Mouse (Mus musculus) liver, postnatal 0 days (tissue): ENCODE data around the gene Nr6a1.

ENCODE experiments used
- CTCF ChIP-seq: sonication (generic); IDR thresholded peaks from 2 replicates; pipeline ENCODE4 v1.5.1; 2016; ENCODE audit warnings: antibody characterized with exemption, low read depth
- EP300 ChIP-seq: IDR thresholded peaks from 2 replicates; pipeline ENCODE4 v1.6.1; 2016; ENCODE audit warnings: antibody characterized with exemption, low read depth, mild to moderate bottlenecking

DNA sequence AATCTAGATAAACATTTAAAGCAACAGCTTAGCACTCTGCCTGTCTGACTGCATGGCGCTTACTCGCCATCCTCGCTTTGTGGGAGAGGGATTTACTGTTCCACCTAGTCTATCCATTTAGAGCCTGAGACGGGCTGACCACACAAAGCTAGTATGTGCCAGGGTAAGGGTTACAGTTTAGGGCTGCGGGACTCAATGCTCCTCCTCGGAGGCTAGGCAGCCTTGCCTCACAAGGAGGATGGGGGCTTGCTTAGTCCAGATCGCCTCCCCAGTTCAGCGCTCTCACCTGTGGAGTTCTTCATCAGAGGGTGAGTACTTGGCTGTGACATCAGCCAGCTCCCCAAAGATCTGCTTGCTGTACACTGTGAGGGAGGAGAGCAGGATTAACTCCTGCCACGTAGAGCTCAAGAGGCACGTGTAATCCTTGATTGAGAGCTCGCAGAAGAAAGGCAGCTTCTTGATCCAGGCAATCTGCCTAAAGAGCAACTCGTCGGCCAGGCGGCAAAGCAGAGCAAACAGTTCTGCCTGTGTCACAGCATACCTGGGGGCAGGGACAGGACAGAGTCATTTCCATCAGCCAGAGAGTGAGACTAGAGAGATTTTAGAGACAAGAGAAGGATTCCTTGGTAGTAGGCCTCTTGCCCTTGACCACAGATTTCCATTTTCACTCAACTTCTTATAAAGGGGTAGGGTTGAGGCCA is 188.7 kb downstream of the Nr6a1 start:
- TF ChIP-seq CTCF, result no peak
- TF ChIP-seq EP300, result no peak
